Comparison of ENCODE assay signal across 13 mouse cellular contexts in the genomic region with DNA sequence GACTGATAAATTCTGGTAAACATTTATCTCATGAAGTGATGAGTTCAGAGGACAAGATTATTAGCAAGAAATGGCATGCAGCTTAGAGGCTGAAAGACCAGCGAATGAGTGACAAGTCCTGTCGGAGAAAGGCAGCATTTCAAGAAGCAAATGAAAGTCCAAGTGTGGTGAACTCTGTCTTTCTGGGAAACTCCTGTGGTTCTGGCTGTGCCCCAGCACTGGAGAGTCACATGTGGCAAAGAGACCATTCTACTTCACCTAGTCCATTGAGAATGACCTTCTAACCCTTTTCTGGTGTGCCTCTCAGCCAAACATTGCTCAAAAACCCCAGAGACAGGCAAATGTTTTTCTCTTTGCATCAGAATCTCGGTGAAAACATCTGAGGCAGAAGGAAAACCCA.
"Had no signal": no experiment of that assay in that cellular context is flagged by ENCODE, and none has a peak within 500 bp of the region (broad histone marks: within the 10 kb centered on the region; RNA-seq: fewer than 3 reads in every experiment).

No protein-coding gene starts in this region.

- H3K4me1 ChIP-seq: limb, embryonic 12.5 days; liver, embryonic 15.5 days; midbrain, embryonic 13.5 days had no signal

- H3K4me3 ChIP-seq: layer of hippocampus, adult 2 months; limb, embryonic 12.5 days; liver, embryonic 15.5 days; midbrain, embryonic 13.5 days; neural tube, embryonic 15.5 days had no signal

- ATAC-seq: lung, postnatal 0 days; midbrain, embryonic 13.5 days had no signal

- DNase-seq: liver; lung, adult 2 months; lung, postnatal 36 days; right cerebral cortex, adult 18-20 months; right cerebral cortex, postnatal 25 days; thymus, postnatal 36 days had no signal

- H3K9me3 ChIP-seq: limb, embryonic 12.5 days; liver, embryonic 15.5 days; midbrain, embryonic 13.5 days; neural tube, embryonic 15.5 days had no signal

- H3K9ac ChIP-seq: limb, embryonic 12.5 days; liver, embryonic 15.5 days; midbrain, embryonic 13.5 days; neural tube, embryonic 15.5 days had no signal

- H3K27me3 ChIP-seq: limb, embryonic 12.5 days; liver, embryonic 15.5 days; midbrain, embryonic 13.5 days; neural tube, embryonic 15.5 days had no signal

- H3K36me3 ChIP-seq: limb, embryonic 12.5 days; liver, embryonic 15.5 days; midbrain, embryonic 13.5 days; neural tube, embryonic 15.5 days had no signal

- H3K4me2 ChIP-seq: limb, embryonic 12.5 days; liver, embryonic 15.5 days; midbrain, embryonic 13.5 days; neural tube, embryonic 15.5 days had no signal

- H3K27ac ChIP-seq: kidney, postnatal 0 days; layer of hippocampus, adult 2 months; limb, embryonic 12.5 days; liver, embryonic 15.5 days; midbrain, embryonic 13.5 days; neural tube, embryonic 15.5 days had no signal
